Mouse (Mus musculus): ENCODE data around the gene Unc119.

Gene Unc119

GRCm38 (mm10) chr11:78343381-78344327 is at the start of gene Unc119:
TSS of gene Unc119 (plus strand) at chr11:78343482.
- peak; percentile 61 for DNase-seq (ENCODE audit: low read depth, low spot score)

DNA sequence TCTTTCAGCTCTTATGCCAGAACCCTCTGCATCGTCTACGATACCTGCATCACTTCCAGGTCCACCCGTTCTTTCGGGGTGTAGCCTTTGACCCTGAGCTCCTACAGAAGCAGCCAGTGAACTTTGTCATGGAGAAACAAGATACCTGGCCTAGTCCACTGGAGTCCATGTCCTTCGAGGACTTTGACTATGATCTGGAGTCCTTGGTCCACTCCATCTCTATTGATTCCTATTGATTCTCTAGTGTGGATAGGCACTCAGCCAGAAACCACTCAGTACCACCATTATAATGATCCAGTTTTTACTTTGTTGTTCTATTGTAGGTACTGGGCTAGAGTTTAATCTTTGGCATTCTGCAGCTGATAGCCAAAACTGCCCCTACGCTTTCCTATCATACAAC is 48.7 kb upstream of the Unc119 start:
- no peak for DNase-seq (ENCODE audit: low read depth, low spot score)

- DNase-seq (ENCODE audit: low read depth, low spot score) = no peak
These were observed 42.4 kb upstream of the Unc119 start for GRCm38 (mm10) chr11:78300917-78301316.

- DNase-seq (ENCODE audit: low read depth, low spot score) = peak; percentile 61
These were observed 41.8 kb upstream of the Unc119 start, which contains the start of gene Spag5 for GRCm38 (mm10) chr11:78301357-78302084. TSS of gene Spag5 (plus strand) at chr11:78301529.

DNA sequence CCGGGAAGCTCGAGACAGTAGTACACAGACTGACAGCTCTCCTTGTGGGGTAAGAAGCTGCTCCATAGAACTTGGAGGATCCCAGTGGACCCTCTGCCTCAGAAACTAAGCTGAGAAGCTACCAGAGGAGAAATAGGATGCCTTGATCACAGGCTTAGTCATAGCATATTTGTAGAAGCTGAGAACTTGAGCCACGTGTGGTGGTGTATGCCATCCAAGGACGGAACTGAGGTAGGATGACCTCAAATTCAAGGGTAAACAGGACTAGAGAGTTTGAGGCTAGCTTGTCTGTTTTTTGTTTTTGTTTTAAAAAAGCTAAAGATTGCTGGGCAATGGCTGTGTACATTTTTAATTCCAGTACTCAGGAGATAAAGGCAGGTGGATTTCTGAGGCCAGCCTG is 38.0 kb upstream of the Unc119 start:
- no peak for DNase-seq (ENCODE audit: low read depth, low spot score)

- DNase-seq (ENCODE audit: low read depth, low spot score) = no peak
These were observed 32.3 kb upstream of the Unc119 start for GRCm38 (mm10) chr11:78310861-78311511.

DNA sequence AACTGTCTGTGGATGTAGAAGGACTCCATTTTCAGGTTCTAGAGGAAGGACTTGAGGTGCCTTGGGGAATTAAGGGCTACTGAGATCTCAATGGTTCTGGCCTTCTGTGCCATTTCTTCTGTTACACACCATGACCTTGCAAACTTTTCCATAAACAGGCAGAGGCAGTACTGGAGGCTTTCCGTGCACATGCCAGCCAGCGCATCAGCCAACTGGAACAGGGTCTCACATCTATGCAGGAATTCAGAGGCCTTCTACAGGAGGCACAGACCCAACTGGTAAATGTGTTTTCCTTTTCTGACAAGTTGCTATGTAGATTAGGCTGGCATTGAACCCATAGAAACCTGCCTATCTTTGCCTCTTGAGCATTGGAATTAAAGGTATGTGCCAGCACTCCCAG is 29.6 kb upstream of the Unc119 start:
- no peak for DNase-seq (ENCODE audit: low read depth, low spot score)

GRCm38 (mm10) chr11:78318411-78318810 is 24.9 kb upstream of the Unc119 start:
- DNase-seq (ENCODE audit: low read depth, low spot score) = no peak

DNA sequence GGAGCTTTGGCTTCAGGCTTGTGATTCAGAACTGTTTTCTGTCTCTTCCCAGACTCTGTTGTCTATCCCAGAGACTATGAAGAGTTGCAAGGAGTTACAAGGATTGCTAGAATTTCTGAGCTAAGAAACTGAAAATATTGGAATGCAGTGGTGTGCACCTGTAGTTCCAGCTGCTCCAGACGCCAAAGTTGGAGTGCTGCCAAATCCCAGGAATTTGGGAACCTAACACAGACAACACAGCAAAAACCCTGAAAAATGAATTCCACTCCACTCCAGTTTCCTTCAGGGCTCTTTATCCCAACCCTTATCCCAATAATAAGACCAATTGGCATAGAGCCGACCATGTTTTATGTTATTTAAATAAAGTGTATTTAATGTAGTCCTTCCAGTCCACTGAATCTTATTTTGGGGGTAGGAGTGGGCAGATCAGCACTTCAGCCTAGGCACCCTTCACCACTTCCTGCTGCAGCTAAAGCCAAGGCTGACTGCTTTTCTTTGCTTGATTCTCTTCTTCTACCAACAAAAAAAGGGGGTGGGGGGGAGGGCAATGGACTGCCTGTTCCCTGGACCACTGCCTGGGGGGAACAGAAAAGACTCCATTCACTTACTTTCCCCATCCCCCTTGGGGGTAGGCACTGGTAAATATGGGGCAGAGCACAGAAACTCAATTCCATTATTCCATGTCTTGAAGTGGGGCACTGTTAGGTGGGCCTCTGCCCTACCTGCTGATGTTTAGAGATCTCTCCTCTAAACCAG is 21.0 kb upstream of the Unc119 start:
- no peak for DNase-seq (ENCODE audit: low read depth, low spot score)

DNA sequence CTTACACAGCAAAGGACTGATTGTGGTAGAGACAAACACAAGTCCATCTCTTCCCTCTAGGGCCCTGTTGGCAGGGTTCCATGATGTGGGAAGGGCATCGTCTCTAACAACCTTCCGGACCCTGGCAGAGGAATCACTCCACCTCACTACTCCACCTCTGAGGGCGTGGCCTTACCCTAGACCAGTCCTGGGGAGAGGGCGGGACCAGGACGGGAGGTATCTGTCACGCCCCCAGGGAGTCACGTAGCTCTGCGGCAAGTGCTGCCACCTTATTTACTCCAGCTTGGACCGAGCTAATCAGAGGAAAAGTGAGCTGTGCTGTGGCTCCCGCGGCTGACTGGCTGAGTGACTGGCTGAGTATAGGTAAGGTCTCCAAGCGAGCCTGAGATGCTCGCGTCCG is 20.4 kb upstream of the Unc119 start, which contains the start of gene Aldoc:
Gene Aldoc, plus strand, starts transcription at position 109 of the 400 bp plus-strand sequence.
- DNase-seq (ENCODE audit: low read depth, low spot score) = no peak

DNA sequence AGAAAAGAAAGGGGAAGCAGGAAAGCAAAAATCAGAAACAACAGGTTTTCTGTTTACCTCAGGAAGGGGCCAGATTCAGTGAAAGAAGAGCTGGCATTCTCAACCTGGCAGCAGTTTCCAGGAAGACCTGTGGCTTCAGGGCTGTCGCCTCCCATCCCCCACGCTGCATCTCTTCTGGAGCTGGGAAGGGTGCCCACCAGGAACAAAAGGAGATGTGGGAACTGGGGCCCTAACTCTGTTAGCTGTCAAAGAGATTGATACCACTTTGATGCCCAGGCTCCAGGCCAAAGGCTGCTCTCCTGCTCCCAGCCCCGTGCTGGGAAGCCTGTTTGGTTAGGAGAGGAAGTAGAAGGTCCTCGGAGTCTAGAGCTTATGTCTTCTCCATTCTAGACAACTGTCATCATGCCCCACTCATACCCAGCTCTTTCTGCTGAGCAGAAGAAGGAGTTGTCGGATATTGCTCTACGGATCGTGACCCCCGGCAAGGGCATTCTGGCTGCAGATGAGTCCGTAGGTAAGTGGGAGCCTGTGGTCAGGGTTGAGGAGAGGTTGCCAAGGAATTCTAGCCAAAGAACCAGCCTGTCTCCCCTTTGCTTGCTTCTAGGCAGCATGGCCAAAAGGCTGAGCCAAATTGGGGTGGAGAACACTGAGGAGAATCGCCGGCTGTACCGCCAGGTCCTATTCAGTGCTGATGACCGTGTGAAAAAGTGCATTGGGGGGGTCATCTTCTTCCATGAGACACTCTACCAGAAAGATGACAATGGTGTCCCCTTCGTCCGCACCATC is 19.1 kb upstream of the Unc119 start:
- DNase-seq (ENCODE audit: low read depth, low spot score) = no peak

GRCm38 (mm10) chr11:78324965-78325364 is 18.3 kb upstream of the Unc119 start:
- DNase-seq (ENCODE audit: low read depth, low spot score) = no peak

DNA sequence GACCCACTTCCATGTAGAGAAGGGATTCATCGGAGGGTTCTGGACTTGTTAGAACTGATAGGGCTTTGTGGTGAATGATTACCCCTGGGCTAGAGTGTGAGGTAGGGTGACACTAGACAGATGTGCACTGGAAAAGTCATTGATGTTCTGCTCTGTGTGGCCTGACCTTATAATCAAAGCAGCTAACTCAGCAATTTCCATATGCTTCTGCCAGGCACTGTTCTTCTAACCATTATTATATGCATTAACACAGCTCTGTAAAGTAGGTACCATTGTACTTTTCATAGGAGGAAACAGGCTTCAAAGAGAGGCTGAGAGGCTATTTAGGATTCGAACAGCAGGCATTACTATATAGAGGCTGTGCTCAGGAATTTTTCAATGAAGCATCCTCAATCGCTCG is 16.1 kb upstream of the Unc119 start:
- DNase-seq (ENCODE audit: low read depth, low spot score) = no peak

DNA sequence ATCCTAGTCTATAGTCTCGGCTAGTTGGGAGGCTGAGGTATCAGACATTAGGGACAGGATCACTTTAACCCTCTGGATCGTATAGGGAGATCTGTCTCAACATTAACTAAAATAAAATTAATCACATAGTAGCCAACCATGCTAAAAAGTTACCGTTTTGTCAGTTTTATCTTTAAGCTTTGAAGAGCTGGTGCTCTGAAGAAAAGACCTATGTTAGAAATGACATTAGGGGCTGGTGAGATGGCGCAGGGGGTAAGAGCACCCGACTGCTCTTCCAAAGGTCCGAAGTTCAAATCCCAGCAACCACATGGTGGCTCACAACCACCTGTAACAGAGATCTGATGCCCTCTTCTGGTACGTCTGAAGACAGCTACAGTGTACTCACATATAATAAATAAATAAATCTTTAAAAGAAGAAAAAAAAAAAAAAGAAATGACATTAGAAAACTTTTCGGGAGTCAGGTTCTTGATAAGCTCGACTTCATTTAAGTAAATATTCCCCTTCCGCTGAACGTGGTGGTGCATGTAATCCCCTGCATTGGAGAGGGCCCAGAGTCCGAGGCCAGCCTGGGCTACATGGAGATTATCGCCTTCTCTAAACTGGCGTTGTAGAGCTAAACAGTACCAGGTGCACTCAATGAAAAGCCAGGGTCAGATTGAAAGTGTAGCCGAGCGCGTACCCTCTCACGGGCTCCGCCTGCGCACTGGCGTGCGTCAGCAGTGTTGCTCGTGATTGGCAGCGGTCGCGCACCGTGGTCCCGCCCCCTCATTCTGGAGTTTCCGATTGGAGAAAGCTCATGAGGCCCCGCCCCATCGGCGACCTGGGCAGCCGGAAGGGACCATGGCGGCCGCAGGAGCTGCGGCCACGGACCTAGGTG is 15.4 kb upstream of the Unc119 start, which contains the start of gene Pigs:
Gene Pigs, plus strand, starts transcription at position 782 of the 878 bp plus-strand sequence.
- peak; percentile 80 for DNase-seq (ENCODE audit: low read depth, low spot score)

GRCm38 (mm10) chr11:78328512-78329056 is 14.7 kb upstream of the Unc119 start:
- DNase-seq (ENCODE audit: low read depth, low spot score) = no peak

- DNase-seq (ENCODE audit: low read depth, low spot score) = no peak
These were observed 10.6 kb upstream of the Unc119 start for GRCm38 (mm10) chr11:78332676-78333075.

DNA sequence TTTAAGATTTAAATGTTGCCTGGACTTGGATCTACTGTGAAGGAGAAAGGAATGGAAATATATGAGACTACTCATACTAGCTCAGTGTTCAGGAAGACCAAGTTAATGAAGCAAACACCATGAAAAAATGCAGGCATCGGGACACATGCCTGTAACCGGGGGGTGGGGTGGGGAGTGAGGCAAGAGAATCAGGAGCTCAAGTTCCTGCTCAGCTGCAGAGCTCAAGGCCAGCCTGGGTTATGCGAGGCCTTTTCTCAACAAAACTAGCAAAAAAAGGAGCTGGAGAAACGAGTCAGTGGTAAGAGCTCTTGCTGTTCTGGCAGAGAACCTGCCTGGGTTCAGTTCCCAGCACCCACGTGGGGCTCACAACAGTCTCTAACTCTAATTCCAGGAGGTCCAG is 9.3 kb upstream of the Unc119 start:
- no peak for DNase-seq (ENCODE audit: low read depth, low spot score)

DNA sequence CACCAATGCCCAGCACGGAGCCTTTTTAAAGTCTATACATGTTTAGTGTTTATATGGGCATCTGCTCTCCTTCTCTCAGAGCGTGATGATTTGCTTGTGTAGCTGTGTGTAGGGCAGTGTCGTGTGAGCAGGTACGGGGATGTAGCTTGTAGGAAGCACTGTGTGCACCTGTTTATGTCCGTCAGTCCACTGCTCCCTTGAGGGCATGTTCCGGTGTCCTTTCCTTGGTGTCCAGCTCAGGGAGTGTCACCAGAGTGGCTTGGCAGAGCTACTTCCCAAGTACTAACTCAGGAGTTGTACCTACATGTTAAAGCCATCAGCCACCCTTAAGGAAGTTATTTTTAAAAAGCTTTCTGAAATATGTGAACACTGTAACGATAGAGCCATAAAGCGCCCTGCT is 6.2 kb upstream of the Unc119 start:
- no peak for DNase-seq (ENCODE audit: low read depth, low spot score)

DNA sequence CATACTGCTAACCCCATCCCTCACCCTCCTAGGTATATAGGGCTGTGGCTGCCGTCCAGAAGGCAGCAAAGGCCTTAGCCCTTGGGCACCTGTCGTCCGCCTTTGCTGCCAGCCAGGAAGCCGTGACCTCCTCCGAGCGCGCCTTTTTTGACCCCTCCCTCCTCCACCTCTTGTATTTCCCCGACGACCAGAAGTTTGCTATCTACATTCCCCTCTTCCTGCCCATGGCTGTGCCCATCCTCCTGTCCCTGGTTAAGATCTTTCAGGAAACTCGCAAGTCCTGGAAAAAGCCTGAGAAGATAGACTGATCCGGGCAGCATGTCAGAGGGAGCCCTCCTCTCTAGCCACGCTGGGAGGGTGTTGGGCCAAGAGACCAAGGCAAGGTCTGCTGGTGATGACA is 1.6 kb upstream of the Unc119 start:
- no peak for DNase-seq (ENCODE audit: low read depth, low spot score)

All from brain, embryonic 18.5 days (tissue).